Mouse (Mus musculus): Measurements from ENCODE around the gene Sumo3. TPM values are rescaled to one million over a fixed set of nuclear protein-coding genes. Genes with fewer than 3 reads are reported as not detected.

The Sumo3 gene
- polyA plus RNA-seq, 1 experiment from 2014 or later: 336 TPM

DNA sequence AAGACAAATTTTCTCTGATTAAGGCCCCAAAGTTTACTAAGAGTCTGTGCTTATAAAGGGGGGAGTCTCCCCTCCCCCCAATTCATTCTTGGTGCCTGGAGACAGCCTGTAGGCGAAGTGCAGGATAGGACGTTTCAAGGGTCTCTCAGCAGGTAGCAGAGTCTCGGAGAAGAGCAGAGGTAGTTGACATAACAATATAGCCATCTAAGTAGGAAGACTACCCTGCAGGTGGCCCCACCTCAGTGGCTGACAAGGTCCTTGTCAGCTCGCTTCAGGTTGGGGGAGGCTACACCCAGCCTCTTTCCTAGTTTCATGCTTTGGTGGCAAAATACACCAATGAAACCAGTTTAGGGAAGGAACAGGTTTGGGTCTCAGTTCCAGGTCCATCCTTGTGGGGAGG lies 2.9 kb upstream of the Sumo3 start:
- WGBS: 55% methylated on average over 4 of the region's 4 CpGs
- Histone ChIP-seq H3K9ac (ENCODE audit: low read length) (no peak overlapping the region), H3K4me1 (replicated peaks; ENCODE audit: control insufficient read depth, insufficient read depth, low read length) (peaks cover 3% of the 10 kb centered on the region; the same call in 1 of the 2 replicates), H3K27ac (ENCODE audit: low read depth, low read length) (no peak overlapping the region), H3K9me3 (ENCODE audit: control insufficient read depth, low read length) (no peaks in the 10 kb centered on the region; the same call in 1 of the 2 replicates), H3K27me3 (ENCODE audit: control insufficient read depth, insufficient read depth, low read length) (no peaks in the 10 kb centered on the region), H3K4me2 (ENCODE audit: low read depth, low read length, severe bottlenecking) (no peak overlapping the region), H3K4me3 (ENCODE audit: low read depth, low read length) (no peak overlapping the region), H3K36me3 (ENCODE audit: control insufficient read depth, insufficient read depth, low read length) (no peaks in the 10 kb centered on the region; the same call in 1 of the 2 replicates)
- DNase-seq (ENCODE audit: low spot score) (no peak), ATAC-seq (replicated peaks; ENCODE audit: low FRiP score) (no peak)

DNA sequence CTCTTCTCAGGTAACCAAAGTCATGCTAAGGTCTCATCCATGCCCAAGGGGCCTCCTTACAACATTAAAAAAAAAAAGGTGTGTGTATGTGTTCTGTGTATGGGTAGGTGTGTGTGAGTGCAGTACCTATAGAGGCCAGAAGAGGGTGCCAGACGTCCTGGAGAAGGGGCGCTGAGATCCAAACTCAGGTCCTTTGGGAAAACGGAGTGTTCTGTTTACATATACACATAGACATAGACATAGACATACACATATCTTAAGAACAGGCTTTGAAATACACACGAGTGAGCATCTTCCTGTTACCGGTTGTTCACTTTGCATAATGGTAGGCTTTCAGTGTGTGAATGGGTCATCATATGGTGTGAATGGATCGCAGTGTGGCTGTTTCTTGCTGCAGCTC lies 1.8 kb upstream of the Sumo3 start:
- no peak for ATAC-seq (replicated peaks; ENCODE audit: low FRiP score)
- DNase-seq (ENCODE audit: low spot score): no peak
- H3K27me3 ChIP-seq (ENCODE audit: control insufficient read depth, insufficient read depth, low read length): no peaks in the 10 kb centered on the region
- no peaks in the 10 kb centered on the region; the same call in 1 of the 2 replicates for H3K36me3 ChIP-seq (ENCODE audit: control insufficient read depth, insufficient read depth, low read length)
- WGBS: 90% methylated on average over 6 of the region's 6 CpGs
- H3K4me3 ChIP-seq (ENCODE audit: low read depth, low read length): no peak overlapping the region
- H3K4me2 ChIP-seq (ENCODE audit: low read depth, low read length, severe bottlenecking): no peak overlapping the region
- no peak overlapping the region for H3K27ac ChIP-seq (ENCODE audit: low read depth, low read length)
- no peak overlapping the region for H3K9ac ChIP-seq (ENCODE audit: low read length)
- H3K4me1 ChIP-seq (replicated peaks; ENCODE audit: control insufficient read depth, insufficient read depth, low read length): peaks cover 3% of the 10 kb centered on the region; the same call in 1 of the 2 replicates
- no peaks in the 10 kb centered on the region; the same call in 1 of the 2 replicates for H3K9me3 ChIP-seq (ENCODE audit: control insufficient read depth, low read length)

- DNase-seq (ENCODE audit: low spot score): no peak
- H3K4me3 ChIP-seq (ENCODE audit: low read depth, low read length): no peak overlapping the region
- WGBS: 89% methylated on average over 5 of the region's 5 CpGs
- no peak overlapping the region for H3K9ac ChIP-seq (ENCODE audit: low read length)
- no peak overlapping the region for H3K27ac ChIP-seq (ENCODE audit: low read depth, low read length)
- no peaks in the 10 kb centered on the region for H3K27me3 ChIP-seq (ENCODE audit: control insufficient read depth, insufficient read depth, low read length)
- H3K4me2 ChIP-seq (ENCODE audit: low read depth, low read length, severe bottlenecking): no peak overlapping the region
- no peaks in the 10 kb centered on the region; the same call in 1 of the 2 replicates for H3K9me3 ChIP-seq (ENCODE audit: control insufficient read depth, low read length)
- H3K4me1 ChIP-seq (replicated peaks; ENCODE audit: control insufficient read depth, insufficient read depth, low read length): peaks cover 3% of the 10 kb centered on the region; the same call in 1 of the 2 replicates
- no peaks in the 10 kb centered on the region; the same call in 1 of the 2 replicates for H3K36me3 ChIP-seq (ENCODE audit: control insufficient read depth, insufficient read depth, low read length)
- no peak for ATAC-seq (replicated peaks; ENCODE audit: low FRiP score)
These were observed 939 bp upstream of the Sumo3 start for GRCm38 (mm10) chr10:77604958-77605357.

DNA sequence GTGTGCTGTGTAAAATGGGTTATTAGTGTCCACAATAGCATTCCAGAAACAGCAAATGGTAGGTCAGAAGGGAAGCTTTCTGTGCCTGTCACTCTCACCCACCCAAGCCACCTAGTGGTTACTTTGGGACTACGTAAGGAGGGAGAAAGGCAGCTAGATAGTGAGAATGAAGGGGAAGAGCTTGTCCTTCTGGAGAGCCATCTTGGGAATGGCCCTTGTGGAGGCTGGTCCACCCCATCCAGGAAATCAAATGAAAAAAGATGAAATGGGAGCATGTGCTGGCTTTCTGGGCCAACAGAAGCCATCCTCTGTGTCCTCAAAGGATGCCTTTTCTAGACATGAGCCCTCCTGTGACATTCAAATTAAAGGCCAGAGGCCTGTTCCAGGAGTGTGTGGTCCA lies 529 bp upstream of the Sumo3 start:
- peak overlapping the region; percentile 82 for H3K9ac ChIP-seq (ENCODE audit: low read length)
- peak; percentile 32; the same call in 1 of the 2 replicates for ATAC-seq (replicated peaks; ENCODE audit: low FRiP score)
- 54% methylated on average over 1 of the region's 1 CpGs for WGBS
- H3K4me3 ChIP-seq (ENCODE audit: low read depth, low read length): peak overlapping the region; percentile 78
- no peaks in the 10 kb centered on the region; the same call in 1 of the 2 replicates for H3K36me3 ChIP-seq (ENCODE audit: control insufficient read depth, insufficient read depth, low read length)
- peak; percentile 55 for DNase-seq (ENCODE audit: low spot score)
- H3K4me2 ChIP-seq (ENCODE audit: low read depth, low read length, severe bottlenecking): peak overlapping the region; percentile 81; the same call in 1 of the 2 replicates
- peaks cover 3% of the 10 kb centered on the region; the same call in 1 of the 2 replicates for H3K4me1 ChIP-seq (replicated peaks; ENCODE audit: control insufficient read depth, insufficient read depth, low read length)
- H3K27me3 ChIP-seq (ENCODE audit: control insufficient read depth, insufficient read depth, low read length): no peaks in the 10 kb centered on the region
- no peaks in the 10 kb centered on the region; the same call in 1 of the 2 replicates for H3K9me3 ChIP-seq (ENCODE audit: control insufficient read depth, low read length)
- H3K27ac ChIP-seq (ENCODE audit: low read depth, low read length): peak overlapping the region; percentile 92

GRCm38 (mm10) chr10:77606855-77607254 lies 958 bp downstream of the Sumo3 start:
- Histone ChIP-seq H3K27me3 (ENCODE audit: control insufficient read depth, insufficient read depth, low read length) (no peaks in the 10 kb centered on the region), H3K4me3 (ENCODE audit: low read depth, low read length) (peak overlapping the region; percentile 78), H3K4me2 (ENCODE audit: low read depth, low read length, severe bottlenecking) (peak overlapping the region; percentile 81), H3K27ac (ENCODE audit: low read depth, low read length) (no peak overlapping the region; the same call in 1 of the 2 replicates), H3K9ac (ENCODE audit: low read length) (peak overlapping the region; percentile 82), H3K36me3 (ENCODE audit: control insufficient read depth, insufficient read depth, low read length) (peaks cover 4% of the 10 kb centered on the region; the same call in 1 of the 2 replicates), H3K4me1 (replicated peaks; ENCODE audit: control insufficient read depth, insufficient read depth, low read length) (peaks cover 3% of the 10 kb centered on the region; the same call in 1 of the 2 replicates), H3K9me3 (ENCODE audit: control insufficient read depth, low read length) (no peaks in the 10 kb centered on the region; the same call in 1 of the 2 replicates)
- WGBS: 44% methylated on average over 7 of the region's 7 CpGs
- no peak for DNase-seq (ENCODE audit: low spot score)
- no peak for ATAC-seq (replicated peaks; ENCODE audit: low FRiP score)

DNA sequence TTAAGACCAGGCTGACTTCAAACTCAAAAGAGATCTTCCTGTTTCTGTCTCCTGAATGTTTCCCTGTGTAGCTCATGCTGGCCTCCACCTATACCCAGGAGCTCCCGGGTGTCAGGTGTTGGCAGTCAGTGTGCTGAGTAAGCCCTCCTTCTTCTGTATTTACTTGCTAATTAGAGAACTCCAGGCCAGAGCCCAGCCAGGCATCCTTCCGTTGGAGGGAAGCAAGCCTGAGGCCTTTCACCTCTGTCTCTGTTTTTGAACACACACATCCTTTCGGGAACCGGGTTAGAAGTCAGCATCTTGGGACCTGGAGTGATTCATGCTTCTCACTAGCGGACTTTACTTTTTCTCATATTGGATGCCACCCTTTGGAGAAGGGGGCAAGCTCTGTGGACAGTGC lies 1.5 kb downstream of the Sumo3 start:
- DNase-seq (ENCODE audit: low spot score): no peak
- peaks cover 3% of the 10 kb centered on the region; the same call in 1 of the 2 replicates for H3K4me1 ChIP-seq (replicated peaks; ENCODE audit: control insufficient read depth, insufficient read depth, low read length)
- H3K27ac ChIP-seq (ENCODE audit: low read depth, low read length): no peak overlapping the region
- H3K4me2 ChIP-seq (ENCODE audit: low read depth, low read length, severe bottlenecking): peak overlapping the region; percentile 81
- H3K4me3 ChIP-seq (ENCODE audit: low read depth, low read length): peak overlapping the region; percentile 78; the same call in 1 of the 2 replicates
- H3K9ac ChIP-seq (ENCODE audit: low read length): no peak overlapping the region; the same call in 1 of the 2 replicates
- no peak for ATAC-seq (replicated peaks; ENCODE audit: low FRiP score)
- 72% methylated on average over 5 of the region's 5 CpGs for WGBS
- H3K36me3 ChIP-seq (ENCODE audit: control insufficient read depth, insufficient read depth, low read length): peaks cover 4% of the 10 kb centered on the region; the same call in 1 of the 2 replicates
- no peaks in the 10 kb centered on the region; the same call in 1 of the 2 replicates for H3K9me3 ChIP-seq (ENCODE audit: control insufficient read depth, low read length)
- no peaks in the 10 kb centered on the region for H3K27me3 ChIP-seq (ENCODE audit: control insufficient read depth, insufficient read depth, low read length)

- Histone ChIP-seq H3K9me3 (ENCODE audit: control insufficient read depth, low read length) (no peaks in the 10 kb centered on the region; the same call in 1 of the 2 replicates), H3K27ac (ENCODE audit: low read depth, low read length) (no peak overlapping the region), H3K4me1 (replicated peaks; ENCODE audit: control insufficient read depth, insufficient read depth, low read length) (peaks cover 3% of the 10 kb centered on the region; the same call in 1 of the 2 replicates), H3K9ac (ENCODE audit: low read length) (no peak overlapping the region), H3K27me3 (ENCODE audit: control insufficient read depth, insufficient read depth, low read length) (no peaks in the 10 kb centered on the region), H3K36me3 (ENCODE audit: control insufficient read depth, insufficient read depth, low read length) (peaks cover 4% of the 10 kb centered on the region; the same call in 1 of the 2 replicates), H3K4me3 (ENCODE audit: low read depth, low read length) (no peak overlapping the region), H3K4me2 (ENCODE audit: low read depth, low read length, severe bottlenecking) (no peak overlapping the region)
- ATAC-seq (replicated peaks; ENCODE audit: low FRiP score) (no peak), DNase-seq (ENCODE audit: low spot score) (no peak)
- WGBS: 93% methylated on average over 8 of the region's 8 CpGs
These were observed 2.7 kb downstream of the Sumo3 start for GRCm38 (mm10) chr10:77608589-77608988.

DNA sequence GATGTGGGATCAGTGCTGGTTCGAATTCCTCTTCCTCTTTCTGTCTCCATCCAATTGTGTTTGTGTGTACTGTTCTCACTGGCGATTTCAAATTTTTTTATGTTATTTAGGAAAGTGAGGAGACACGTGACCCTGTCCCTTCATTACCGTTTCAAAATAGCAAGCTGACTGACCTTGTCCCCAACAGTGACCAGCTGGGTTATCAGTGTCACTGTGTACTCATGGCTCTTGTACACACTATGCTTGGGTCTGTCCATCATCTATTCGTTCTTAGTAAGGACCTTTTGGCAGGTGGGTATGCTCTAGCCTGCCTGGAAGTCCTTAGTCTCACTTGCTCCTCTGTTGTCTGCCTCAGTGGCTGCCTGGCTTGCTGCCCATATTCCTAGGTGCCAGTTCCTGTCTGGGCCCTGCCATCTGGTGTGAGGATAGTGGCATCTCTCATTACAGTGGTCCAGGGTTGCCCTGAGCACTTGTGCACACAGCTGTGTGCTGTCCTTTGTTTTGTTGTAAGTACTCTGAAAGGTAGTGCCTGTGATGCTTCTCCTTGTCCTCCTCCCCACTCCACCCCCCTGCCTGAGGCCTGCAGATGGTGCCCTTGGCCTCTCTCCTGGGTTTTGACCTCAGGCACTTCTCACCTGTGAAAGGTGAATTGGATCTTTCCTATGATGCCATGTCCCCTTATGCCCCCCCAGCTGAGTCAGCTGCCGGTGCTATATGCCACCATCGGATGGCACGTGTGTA lies 4.5 kb downstream of the Sumo3 start:
- H3K36me3 ChIP-seq (ENCODE audit: control insufficient read depth, insufficient read depth, low read length): peaks cover 6% of the 10 kb centered on the region; the same call in 1 of the 2 replicates

More for the DNA sequence above, 4.5 kb downstream of the Sumo3 start:
- H3K27ac ChIP-seq (ENCODE audit: low read depth, low read length): no peak overlapping the region
- 94% methylated on average over 8 of the region's 8 CpGs for WGBS
- DNase-seq (ENCODE audit: low spot score) (no peak), ATAC-seq (replicated peaks; ENCODE audit: low FRiP score) (no peak)
- H3K4me3 ChIP-seq (ENCODE audit: low read depth, low read length): no peak overlapping the region
- H3K27me3 ChIP-seq (ENCODE audit: control insufficient read depth, insufficient read depth, low read length): no peaks in the 10 kb centered on the region
- H3K4me1 ChIP-seq (replicated peaks; ENCODE audit: control insufficient read depth, insufficient read depth, low read length): peaks cover 3% of the 10 kb centered on the region; the same call in 1 of the 2 replicates
- H3K9me3 ChIP-seq (ENCODE audit: control insufficient read depth, low read length): no peaks in the 10 kb centered on the region
- no peak overlapping the region for H3K9ac ChIP-seq (ENCODE audit: low read length)
- H3K4me2 ChIP-seq (ENCODE audit: low read depth, low read length, severe bottlenecking): no peak overlapping the region
